Mouse (Mus musculus): ENCODE results near the gene Shisal2a. TPM values are rescaled to one million over a fixed set of nuclear protein-coding genes. Genes with fewer than 3 reads are reported as not detected.

Gene Shisal2a
- total and polyA plus RNA-seq, 3 experiments, result not detected

GRCm38 (mm10) chr4:108327730-108328484 is 55.2 kb downstream of the Shisal2a start, which contains the start of gene Coa7:
Coa7 (plus strand) TSS chr4:108328140.
- TF ChIP-seq TAL1 (conservative IDR thresholded peaks at IDR 0.05; ENCODE audit: low read depth, low read length) (no peak), GATA1 (IDR thresholded peaks at IDR 0.05; ENCODE audit: borderline replicate concordance, low read length) (no peak), GATA2 (IDR thresholded peaks at IDR 0.05; ENCODE audit: borderline replicate concordance, low read depth, low read length) (no peak), POLR2AphosphoS5 (IDR thresholded peaks at IDR 0.05; ENCODE audit: insufficient replicate concordance, low read depth, low read length) (no peak), CTCF (IDR thresholded peaks at IDR 0.05; ENCODE audit: low read depth, low read length) (no peak)
- Histone ChIP-seq H3K4me3 (ENCODE audit: low read depth, low read length) (peak within 1 kb of the TSS; percentile 77), H3K27me3 (ENCODE audit: insufficient read depth, low read length) (no peaks in the 10 kb centered on the region), H3K9me3 (replicated peaks) (no peaks in the 10 kb centered on the region), H3K4me1 (ENCODE audit: insufficient read depth, low read depth, low read length) (peaks cover 28% of the 10 kb centered on the region), H3K36me3 (replicated peaks) (peaks cover 27% of the 10 kb centered on the region)
- DNase-seq (ENCODE audit: low spot score), result peak; percentile 89
- ATAC-seq (ENCODE audit: extremely low read depth, insufficient number of reproducible peaks, low FRiP score, poor library complexity, severe bottlenecking), result peak; percentile 87

GRCm38 (mm10) chr4:108327071-108327579 is 56.0 kb downstream of the Shisal2a start:
- Histone ChIP-seq H3K4me3 (ENCODE audit: low read depth, low read length) (peak overlapping the region; percentile 77; the same call in 1 of the 2 replicates), H3K27me3 (ENCODE audit: insufficient read depth, low read length) (no peaks in the 10 kb centered on the region), H3K36me3 (replicated peaks) (peaks cover 23% of the 10 kb centered on the region), H3K4me1 (ENCODE audit: insufficient read depth, low read depth, low read length) (peaks cover 28% of the 10 kb centered on the region), H3K9me3 (replicated peaks) (no peaks in the 10 kb centered on the region)
- TF ChIP-seq GATA2 (IDR thresholded peaks at IDR 0.05; ENCODE audit: borderline replicate concordance, low read depth, low read length) (no peak), CTCF (IDR thresholded peaks at IDR 0.05; ENCODE audit: low read depth, low read length) (no peak), POLR2AphosphoS5 (IDR thresholded peaks at IDR 0.05; ENCODE audit: insufficient replicate concordance, low read depth, low read length) (no peak), TAL1 (conservative IDR thresholded peaks at IDR 0.05; ENCODE audit: low read depth, low read length) (no peak), GATA1 (IDR thresholded peaks at IDR 0.05; ENCODE audit: borderline replicate concordance, low read length) (no peak)
- DNase-seq (ENCODE audit: low spot score) (no peak), ATAC-seq (ENCODE audit: extremely low read depth, insufficient number of reproducible peaks, low FRiP score, poor library complexity, severe bottlenecking) (no peak)

- ATAC-seq (ENCODE audit: extremely low read depth, insufficient number of reproducible peaks, low FRiP score, poor library complexity, severe bottlenecking) (no peak), DNase-seq (ENCODE audit: low spot score) (no peak)
These were observed 59.6 kb downstream of the Shisal2a start for GRCm38 (mm10) chr4:108323588-108323987.

GRCm38 (mm10) chr4:108320627-108321380 is 62.3 kb downstream of the Shisal2a start:
- H3K4me1 ChIP-seq (ENCODE audit: insufficient read depth, low read depth, low read length), result peaks cover 23% of the 10 kb centered on the region
- peaks cover 4% of the 10 kb centered on the region for H3K9me3 ChIP-seq (replicated peaks)
- TF ChIP-seq POLR2AphosphoS5 (IDR thresholded peaks at IDR 0.05; ENCODE audit: insufficient replicate concordance, low read depth, low read length) (no peak), GATA1 (IDR thresholded peaks at IDR 0.05; ENCODE audit: borderline replicate concordance, low read length) (no peak), GATA2 (IDR thresholded peaks at IDR 0.05; ENCODE audit: borderline replicate concordance, low read depth, low read length) (no peak), TAL1 (conservative IDR thresholded peaks at IDR 0.05; ENCODE audit: low read depth, low read length) (no peak), CTCF (IDR thresholded peaks at IDR 0.05; ENCODE audit: low read depth, low read length) (no peak)
- H3K27me3 ChIP-seq (ENCODE audit: insufficient read depth, low read length), result peaks cover 10% of the 10 kb centered on the region
- H3K4me3 ChIP-seq (ENCODE audit: low read depth, low read length), result no peak overlapping the region
- ATAC-seq (ENCODE audit: extremely low read depth, insufficient number of reproducible peaks, low FRiP score, poor library complexity, severe bottlenecking), result no peak
- no peaks in the 10 kb centered on the region for H3K36me3 ChIP-seq (replicated peaks)
- no peak for DNase-seq (ENCODE audit: low spot score)

More at GRCm38 (mm10) chr4:108323588-108323987, 59.6 kb downstream of the Shisal2a start:
- H3K4me1 ChIP-seq (ENCODE audit: insufficient read depth, low read depth, low read length), result peaks cover 25% of the 10 kb centered on the region
- H3K4me3 ChIP-seq (ENCODE audit: low read depth, low read length), result no peak overlapping the region
- no peaks in the 10 kb centered on the region for H3K36me3 ChIP-seq (replicated peaks)
- peaks cover 4% of the 10 kb centered on the region; the same call in 1 of the 2 replicates for H3K27me3 ChIP-seq (ENCODE audit: insufficient read depth, low read length)
- peaks cover 4% of the 10 kb centered on the region for H3K9me3 ChIP-seq (replicated peaks)
- TF ChIP-seq CTCF (IDR thresholded peaks at IDR 0.05; ENCODE audit: low read depth, low read length) (no peak), TAL1 (conservative IDR thresholded peaks at IDR 0.05; ENCODE audit: low read depth, low read length) (no peak), GATA2 (IDR thresholded peaks at IDR 0.05; ENCODE audit: borderline replicate concordance, low read depth, low read length) (no peak), GATA1 (IDR thresholded peaks at IDR 0.05; ENCODE audit: borderline replicate concordance, low read length) (no peak), POLR2AphosphoS5 (IDR thresholded peaks at IDR 0.05; ENCODE audit: insufficient replicate concordance, low read depth, low read length) (no peak)

- Histone ChIP-seq H3K27me3 (ENCODE audit: insufficient read depth, low read length) (peaks cover 10% of the 10 kb centered on the region), H3K4me1 (ENCODE audit: insufficient read depth, low read depth, low read length) (peaks cover 23% of the 10 kb centered on the region), H3K9me3 (replicated peaks) (peaks cover 4% of the 10 kb centered on the region), H3K36me3 (replicated peaks) (no peaks in the 10 kb centered on the region), H3K4me3 (ENCODE audit: low read depth, low read length) (no peak overlapping the region)
- TF ChIP-seq GATA1 (IDR thresholded peaks at IDR 0.05; ENCODE audit: borderline replicate concordance, low read length) (no peak), GATA2 (IDR thresholded peaks at IDR 0.05; ENCODE audit: borderline replicate concordance, low read depth, low read length) (no peak), CTCF (IDR thresholded peaks at IDR 0.05; ENCODE audit: low read depth, low read length) (no peak), TAL1 (conservative IDR thresholded peaks at IDR 0.05; ENCODE audit: low read depth, low read length) (no peak), POLR2AphosphoS5 (IDR thresholded peaks at IDR 0.05; ENCODE audit: insufficient replicate concordance, low read depth, low read length) (no peak)
- no peak for ATAC-seq (ENCODE audit: extremely low read depth, insufficient number of reproducible peaks, low FRiP score, poor library complexity, severe bottlenecking)
- no peak for DNase-seq (ENCODE audit: low spot score)
These were observed 63.4 kb downstream of the Shisal2a start for GRCm38 (mm10) chr4:108319747-108320146.

All from G1E (cell line).